Mouse (Mus musculus): ENCODE results near the gene Zmiz1.

- TF ChIP-seq CTCF (conservative IDR thresholded peaks at IDR 0.05; ENCODE audit: low read length) (no peak), POU5F1 (IDR thresholded peaks at IDR 0.05; ENCODE audit: borderline replicate concordance, low read length) (no peak), NANOG (IDR thresholded peaks at IDR 0.05; ENCODE audit: borderline replicate concordance, low read length) (no peak)
Observed at GRCm38 (mm10) chr14:25454066-25454760, 4.8 kb upstream of the Zmiz1 start.
